Mouse (Mus musculus) adipocyte (in vitro differentiated cells): ENCODE measurements around the gene Abca7.

ENCODE experiments used
- DNase-seq: peaks from one replicate; pipeline ENCODE4 v3.0.0-alpha.2; 2016; ENCODE audit warnings: low spot score

The Abca7 gene

GRCm38 (mm10) chr10:79994397-79995115 is 1.7 kb upstream of the Abca7 start:
- DNase-seq: no peak

- DNase-seq: no peak
Observed at GRCm38 (mm10) chr10:79995636-79996035, 658 bp upstream of the Abca7 start.

GRCm38 (mm10) chr10:79997034-79997760 is 903 bp downstream of the Abca7 start:
- peak; percentile 30 for DNase-seq

GRCm38 (mm10) chr10:79997819-79998218 is 1.5 kb downstream of the Abca7 start:
- DNase-seq: no peak

GRCm38 (mm10) chr10:80001945-80002344 is 5.7 kb downstream of the Abca7 start:
- no peak for DNase-seq

GRCm38 (mm10) chr10:80002829-80003228 is 6.5 kb downstream of the Abca7 start:
- DNase-seq: no peak

- DNase-seq: no peak
Observed at GRCm38 (mm10) chr10:80003374-80004232, 7.3 kb downstream of the Abca7 start.

GRCm38 (mm10) chr10:80004233-80004705 is 8.0 kb downstream of the Abca7 start:
- DNase-seq: no peak

- DNase-seq: no peak
Observed at GRCm38 (mm10) chr10:80011740-80012139, 15.4 kb downstream of the Abca7 start.

- no peak for DNase-seq
Observed at GRCm38 (mm10) chr10:80013609-80014008, 17.3 kb downstream of the Abca7 start.

- no peak for DNase-seq
Observed at GRCm38 (mm10) chr10:80014484-80015290, 18.4 kb downstream of the Abca7 start.

- no peak for DNase-seq
Observed at GRCm38 (mm10) chr10:80015583-80015982, 19.3 kb downstream of the Abca7 start.

GRCm38 (mm10) chr10:80016511-80016910 is 20.2 kb downstream of the Abca7 start, which contains the start of gene Arhgap45:
Arhgap45 (plus strand) TSS chr10:80016653.
- DNase-seq: no peak

GRCm38 (mm10) chr10:80016931-80017330 is 20.6 kb downstream of the Abca7 start:
- no peak for DNase-seq

- DNase-seq: no peak
Observed at GRCm38 (mm10) chr10:80017361-80017760, 21.1 kb downstream of the Abca7 start.

- no peak for DNase-seq
Observed at GRCm38 (mm10) chr10:80017771-80018170, 21.5 kb downstream of the Abca7 start.

GRCm38 (mm10) chr10:80018739-80019297 is 22.5 kb downstream of the Abca7 start:
- no peak for DNase-seq

- DNase-seq: no peak
Observed at GRCm38 (mm10) chr10:80019471-80020131, 23.3 kb downstream of the Abca7 start.

GRCm38 (mm10) chr10:80020191-80020590 is 23.9 kb downstream of the Abca7 start:
- no peak for DNase-seq

GRCm38 (mm10) chr10:80020603-80021319 is 24.5 kb downstream of the Abca7 start:
- no peak for DNase-seq
